Mouse (Mus musculus) mesoderm, embryonic 11.5 days (tissue): ENCODE results near the gene Zpbp2.
A peak's percentile ranks its signal among the peaks of the same experiment; 100 is the strongest.
"Not testable (repeated sequence)": the region's sequence is repeated elsewhere in the genome, so short reads cannot be mapped to it uniquely, and the experiment has no call there.

Source experiments
- DNase-seq: peaks from one replicate; pipeline ENCODE4 v3.0.0-alpha.2; 2012; ENCODE audit warnings: low read depth, low spot score

The Zpbp2 gene

DNA sequence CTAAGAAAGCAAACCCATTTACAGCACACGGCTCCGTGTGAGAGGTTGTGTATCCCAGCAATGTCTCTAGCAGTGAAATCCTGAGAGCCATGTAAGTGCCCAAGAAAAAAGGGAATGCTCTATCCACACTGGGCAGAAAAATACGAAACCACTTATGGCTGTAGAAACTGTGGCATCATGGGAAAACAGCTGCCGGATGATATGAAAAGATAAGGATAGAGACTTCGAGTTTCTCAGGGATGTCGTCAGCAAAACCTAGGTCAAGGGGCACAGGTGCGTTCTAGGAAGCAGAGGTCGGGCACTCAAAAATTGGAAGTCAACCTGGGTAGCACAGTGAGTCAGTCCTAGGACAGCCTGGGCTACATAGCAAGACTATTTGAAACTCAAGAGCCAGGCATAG, 38.4 kb downstream of the Zpbp2 start:
- DNase-seq: no peak

- peak; percentile 45 for DNase-seq
Measured at GRCm38 (mm10) chr11:98590548-98591445, 39.9 kb downstream of the Zpbp2 start.

DNA sequence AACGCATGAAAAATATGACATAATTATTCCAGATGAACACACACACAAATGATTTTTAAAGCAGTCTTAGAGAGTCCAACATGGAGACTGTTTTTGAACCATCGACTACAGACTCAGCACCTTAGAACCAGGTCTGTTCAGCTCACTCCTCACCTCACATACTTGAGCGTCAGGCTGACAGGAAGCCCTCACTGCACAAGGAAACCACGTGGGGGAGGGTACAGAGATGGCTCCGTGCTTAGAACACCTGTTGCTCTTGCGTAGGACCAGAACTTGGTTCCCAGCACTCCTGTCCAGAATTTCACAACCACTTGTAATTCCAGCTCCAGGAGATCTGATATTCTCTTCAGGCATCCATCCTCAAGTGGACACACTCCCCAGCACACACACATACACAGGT, 44.1 kb downstream of the Zpbp2 start:
- DNase-seq: no peak

- no peak for DNase-seq
Measured at GRCm38 (mm10) chr11:98595473-98595872, 44.6 kb downstream of the Zpbp2 start.

GRCm38 (mm10) chr11:98595955-98596354, 45.1 kb downstream of the Zpbp2 start:
- no peak for DNase-seq

- DNase-seq: peak; percentile 70
Measured at GRCm38 (mm10) chr11:98597363-98597762, 46.5 kb downstream of the Zpbp2 start.

DNA sequence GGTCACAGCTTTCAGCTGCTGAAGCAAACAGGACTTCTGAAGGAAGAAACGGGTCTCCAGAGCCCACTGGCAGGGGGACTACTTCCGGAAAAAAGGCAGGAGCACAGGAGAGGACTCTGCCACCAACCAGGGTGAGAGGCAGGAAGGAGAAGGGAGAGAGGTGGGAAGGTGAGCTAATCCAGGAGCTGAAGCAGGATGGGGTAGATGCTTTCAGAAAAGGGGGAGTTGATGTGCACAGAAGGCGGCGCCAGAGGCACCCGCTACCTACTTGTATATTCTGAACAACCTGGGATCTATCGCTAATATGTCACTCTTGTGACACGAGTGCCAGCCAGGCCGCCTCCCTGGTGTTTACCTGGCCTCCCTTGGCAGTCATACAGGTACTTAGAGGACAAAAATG, 47.1 kb downstream of the Zpbp2 start, which contains the start of gene Lrrc3c:
Gene Lrrc3c (plus strand): TSS at position 301 of the 400 bp plus-strand sequence.
- DNase-seq: no peak

- no peak for DNase-seq
Measured at GRCm38 (mm10) chr11:98598851-98599290, 48.0 kb downstream of the Zpbp2 start.

- DNase-seq: no peak
Measured at GRCm38 (mm10) chr11:98599291-98599690, 48.4 kb downstream of the Zpbp2 start.

DNA sequence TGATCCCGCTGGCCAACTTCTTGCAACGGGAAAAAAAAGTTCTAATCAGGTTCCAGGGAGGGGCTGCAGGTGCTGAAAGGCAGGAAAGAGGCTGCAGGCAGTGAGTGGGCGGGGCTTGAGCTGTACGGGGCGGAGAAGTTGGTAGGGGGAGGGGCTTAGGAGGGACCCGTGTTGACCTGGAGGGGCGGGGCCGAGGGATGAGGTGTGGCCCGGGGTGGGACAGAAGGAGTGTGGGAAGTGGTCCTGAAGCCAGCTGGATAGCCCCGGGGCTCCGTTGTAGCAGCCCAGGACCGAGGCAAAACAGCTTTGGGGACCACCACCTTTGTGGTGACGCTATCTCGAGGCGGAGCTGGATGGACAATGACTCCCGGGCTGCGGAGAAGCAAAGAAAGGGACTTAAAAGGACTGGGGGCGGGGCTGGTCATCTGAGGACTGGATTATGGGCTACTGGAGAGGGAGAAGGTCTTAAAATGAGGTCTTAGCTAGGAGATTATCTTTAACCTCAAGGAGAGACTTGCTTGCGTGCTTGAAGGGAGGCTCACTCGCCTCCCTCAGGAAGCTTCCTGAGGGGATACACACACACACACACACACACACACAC, 51.3 kb downstream of the Zpbp2 start:
- DNase-seq: peak; percentile 66

DNA sequence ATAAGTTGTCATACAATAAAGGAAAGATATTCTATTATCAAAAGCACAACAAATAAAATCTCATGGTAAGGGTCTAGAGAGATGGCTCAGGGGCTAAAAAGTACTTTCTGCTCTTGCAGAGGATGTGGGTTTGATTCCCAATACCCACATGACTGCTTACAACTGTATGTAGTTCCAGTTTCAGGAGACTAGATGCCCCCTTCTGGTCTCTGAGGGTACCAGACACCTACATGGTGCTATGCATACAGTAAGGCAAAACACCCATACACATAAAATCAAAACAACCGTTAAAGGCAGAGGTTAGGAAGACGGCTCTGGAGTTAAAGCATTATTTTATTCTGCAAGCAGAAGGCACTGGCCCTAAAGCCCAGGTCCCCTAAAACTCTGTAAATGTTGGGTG, 53.1 kb downstream of the Zpbp2 start:
- DNase-seq: no peak

- DNase-seq: not testable (repeated sequence)
Measured at GRCm38 (mm10) chr11:98604911-98605310, 54.0 kb downstream of the Zpbp2 start.

GRCm38 (mm10) chr11:98606763-98607162, 55.9 kb downstream of the Zpbp2 start:
- DNase-seq: peak; percentile 67
